Mouse (Mus musculus) small intestine, adult 2 months (tissue): Measurements from ENCODE around the gene Slc5a2.

ENCODE experiments used
- CTCF ChIP-seq: fragments of 200-500 bp; IDR thresholded peaks from 2 replicates; pipeline ENCODE4 v1.5.1; 2012; ENCODE audit warnings: low read depth, mild to moderate bottlenecking, control low read depth, inconsistent platforms, low read length, moderate library complexity, mixed read lengths; ENCODE audit not compliant: insufficient replicate concordance, insufficient read length; ENCODE audit errors: extremely low read depth
- POLR2A ChIP-seq: fragments of 200-500 bp; IDR thresholded peaks from 2 replicates; pipeline ENCODE4 v1.6.1; 2012; ENCODE audit warnings: low read depth, mild to moderate bottlenecking, control low read depth, inconsistent platforms, low read length, moderate library complexity

DNA sequence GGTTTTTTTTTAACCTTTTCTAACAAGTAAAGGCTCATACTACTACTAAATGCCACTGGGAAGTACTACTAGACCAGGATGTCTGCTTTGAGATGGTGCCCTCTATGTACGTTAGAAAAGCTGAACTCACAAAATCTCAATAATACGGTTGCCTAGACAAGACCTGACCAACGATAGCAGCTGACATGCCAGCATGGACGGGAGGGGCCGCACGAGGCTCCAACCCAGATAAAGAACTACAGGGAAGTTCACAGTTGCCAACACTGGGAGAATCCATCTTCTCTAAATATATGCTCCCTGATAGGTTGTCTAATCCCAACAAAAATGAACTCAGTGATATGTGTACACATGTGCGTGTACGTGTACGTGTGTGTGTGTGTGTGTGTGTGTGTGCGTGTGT is 29.3 kb downstream of the Slc5a2 start:
- no peak for TF ChIP-seq POLR2A
- TF ChIP-seq CTCF: no peak
